Mouse (Mus musculus): ENCODE measurements at regions not wholly inside any gene's neighbourhood (a gene's known extent, or its start where the extent isn't known, plus 50 kb on each side); places are given as distances from the start of the nearest gene placed in this dataset.
A peak's percentile ranks its signal among the peaks of the same experiment; 100 is the strongest.

DNA sequence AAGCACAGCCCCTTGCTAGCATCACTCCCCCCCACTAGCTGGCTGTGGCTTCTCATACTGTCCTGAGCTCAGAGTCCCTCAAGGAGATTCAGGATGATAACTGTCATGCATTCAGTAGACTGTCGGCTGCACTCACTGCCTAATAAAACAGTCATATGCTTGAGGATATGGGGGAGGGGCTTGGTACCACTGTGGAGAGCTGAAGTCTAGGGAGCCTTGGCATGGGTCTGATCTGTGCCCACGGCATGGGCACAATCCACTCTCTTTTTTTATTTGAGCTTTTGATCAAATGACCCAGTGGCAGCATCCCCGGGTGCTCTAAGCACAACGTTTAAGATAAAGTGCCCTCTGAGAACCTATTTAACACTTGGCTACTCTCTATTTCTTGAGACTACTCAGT is 102.1 kb upstream of the Nckap5 start:
- ATAC-seq (no peak), DNase-seq (ENCODE audit: low spot score) (no peak)
- Histone ChIP-seq H3K4me1 (ENCODE audit: insufficient read depth, low read length) (0 out of 2 replicates have a peak, but pooled peaks cover 8% of the 10 kb centered on the region), H3K27me3 (ENCODE audit: insufficient read depth, low read length) (no peaks in the 10 kb centered on the region), H3K9ac (replicated peaks; ENCODE audit: low read length) (no peak overlapping the region), H3K9me3 (ENCODE audit: low read length) (no peaks in the 10 kb centered on the region), H3K4me2 (ENCODE audit: low read depth, low read length) (no peak overlapping the region), H3K27ac (no peak overlapping the region), H3K36me3 (ENCODE audit: insufficient read depth, low read length) (no peaks in the 10 kb centered on the region), H3K4me3 (ENCODE audit: low read length) (no peak overlapping the region)
- no peak for TF ChIP-seq CTCF (IDR thresholded peaks at IDR 0.05; ENCODE audit: low read depth)
- WGBS, result 28% methylated on average over 4 of the region's 4 CpGs

DNA sequence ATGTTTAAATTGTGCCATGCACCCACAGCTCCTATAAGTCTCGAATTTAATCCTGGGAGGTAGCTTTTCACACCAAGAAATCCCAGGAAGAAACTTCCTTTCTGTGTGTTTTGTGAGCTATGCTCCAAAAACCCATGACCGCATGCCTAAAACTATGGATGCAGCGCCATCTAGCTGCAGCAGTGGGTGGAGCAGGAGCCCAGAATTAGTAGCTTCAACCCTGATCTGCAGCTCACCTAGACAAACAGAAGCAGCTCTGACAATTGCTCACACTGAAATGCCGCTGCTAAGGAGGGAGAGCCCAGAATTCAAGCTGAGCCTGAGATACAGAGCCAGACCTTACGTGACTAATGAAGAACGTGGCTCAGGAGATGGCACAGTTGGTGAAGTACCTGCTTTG is 101.2 kb upstream of the Nckap5 start:
- WGBS, result 3% methylated on average over 6 of the region's 6 CpGs

DNA sequence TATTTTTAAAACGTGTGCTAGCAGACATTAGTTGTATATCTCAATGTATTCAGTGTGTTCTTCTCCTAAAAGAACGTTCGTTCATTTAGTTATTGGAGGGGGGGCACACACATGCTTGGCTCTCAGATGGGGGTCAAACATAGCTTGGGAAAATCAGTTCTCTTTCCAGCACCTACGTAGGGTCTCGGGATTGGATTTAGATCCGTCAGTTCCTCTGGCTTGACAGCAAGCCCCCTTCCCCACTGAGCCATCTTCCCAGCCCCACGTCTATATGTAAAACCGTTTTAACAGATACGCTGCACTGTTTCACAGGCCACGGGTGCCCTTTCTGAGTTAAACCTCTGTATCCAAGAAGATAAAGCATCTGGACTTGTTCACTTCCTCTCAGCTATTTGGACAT is 100.5 kb upstream of the Nckap5 start:
- ATAC-seq (no peak), DNase-seq (ENCODE audit: low spot score) (no peak)
- Histone ChIP-seq H3K36me3 (ENCODE audit: insufficient read depth, low read length) (no peaks in the 10 kb centered on the region), H3K4me3 (ENCODE audit: low read length) (no peak overlapping the region), H3K4me1 (ENCODE audit: insufficient read depth, low read length) (0 out of 2 replicates have a peak, but pooled peaks cover 8% of the 10 kb centered on the region), H3K4me2 (ENCODE audit: low read depth, low read length) (no peak overlapping the region), H3K27me3 (ENCODE audit: insufficient read depth, low read length) (0 out of 2 replicates have a peak, but pooled peaks cover 4% of the 10 kb centered on the region), H3K9me3 (ENCODE audit: low read length) (no peaks in the 10 kb centered on the region), H3K9ac (replicated peaks; ENCODE audit: low read length) (no peak overlapping the region), H3K27ac (no peak overlapping the region)
- 57% methylated on average over 10 of the region's 10 CpGs for WGBS
- no peak for TF ChIP-seq CTCF (IDR thresholded peaks at IDR 0.05; ENCODE audit: low read depth)

More for the DNA sequence above, 101.2 kb upstream of the Nckap5 start:
- no peak overlapping the region for H3K27ac ChIP-seq
- H3K4me2 ChIP-seq (ENCODE audit: low read depth, low read length), result no peak overlapping the region
- no peaks in the 10 kb centered on the region for H3K9me3 ChIP-seq (ENCODE audit: low read length)
- no peak overlapping the region for H3K4me3 ChIP-seq (ENCODE audit: low read length)
- DNase-seq (ENCODE audit: low spot score), result peak; percentile 93
- 0 out of 2 replicates have a peak, but pooled peaks cover 8% of the 10 kb centered on the region for H3K4me1 ChIP-seq (ENCODE audit: insufficient read depth, low read length)
- peak; percentile 97 for TF ChIP-seq CTCF (IDR thresholded peaks at IDR 0.05; ENCODE audit: low read depth)
- peak; percentile 69 for ATAC-seq
- no peaks in the 10 kb centered on the region for H3K36me3 ChIP-seq (ENCODE audit: insufficient read depth, low read length)
- H3K9ac ChIP-seq (replicated peaks; ENCODE audit: low read length), result no peak overlapping the region
- H3K27me3 ChIP-seq (ENCODE audit: insufficient read depth, low read length), result 0 out of 2 replicates have a peak, but pooled peaks cover 4% of the 10 kb centered on the region

DNA sequence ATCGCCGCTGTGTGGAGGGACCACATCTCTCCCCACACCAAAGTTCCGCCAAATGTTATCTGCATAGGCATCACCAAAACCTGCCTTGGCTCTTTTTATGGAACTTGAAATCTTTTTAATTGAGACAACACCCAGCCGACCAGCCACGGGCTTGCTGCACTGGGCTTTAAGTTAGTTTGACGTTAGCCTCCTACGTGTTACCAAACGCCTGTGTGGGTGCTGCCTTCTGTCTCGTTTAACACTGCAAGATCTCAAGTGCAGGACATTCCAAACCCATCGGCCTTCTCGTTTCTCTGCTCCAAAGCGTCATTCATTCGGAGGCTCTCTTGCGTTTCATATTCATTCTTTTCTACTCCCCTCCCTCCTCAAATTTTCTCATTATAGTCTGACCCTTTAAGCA is 100.0 kb upstream of the Nckap5 start:
- H3K4me3 ChIP-seq (ENCODE audit: low read length), result no peak overlapping the region
- no peak for DNase-seq (ENCODE audit: low spot score)
- no peak for ATAC-seq
- H3K9me3 ChIP-seq (ENCODE audit: low read length), result no peaks in the 10 kb centered on the region
- H3K9ac ChIP-seq (replicated peaks; ENCODE audit: low read length), result no peak overlapping the region
- no peak overlapping the region for H3K27ac ChIP-seq
- TF ChIP-seq CTCF (IDR thresholded peaks at IDR 0.05; ENCODE audit: low read depth), result no peak
- WGBS, result 79% methylated on average over 14 of the region's 14 CpGs
- 0 out of 2 replicates have a peak, but pooled peaks cover 4% of the 10 kb centered on the region for H3K27me3 ChIP-seq (ENCODE audit: insufficient read depth, low read length)
- no peak overlapping the region for H3K4me2 ChIP-seq (ENCODE audit: low read depth, low read length)
- H3K4me1 ChIP-seq (ENCODE audit: insufficient read depth, low read length), result 0 out of 2 replicates have a peak, but pooled peaks cover 8% of the 10 kb centered on the region
- no peaks in the 10 kb centered on the region for H3K36me3 ChIP-seq (ENCODE audit: insufficient read depth, low read length)

DNA sequence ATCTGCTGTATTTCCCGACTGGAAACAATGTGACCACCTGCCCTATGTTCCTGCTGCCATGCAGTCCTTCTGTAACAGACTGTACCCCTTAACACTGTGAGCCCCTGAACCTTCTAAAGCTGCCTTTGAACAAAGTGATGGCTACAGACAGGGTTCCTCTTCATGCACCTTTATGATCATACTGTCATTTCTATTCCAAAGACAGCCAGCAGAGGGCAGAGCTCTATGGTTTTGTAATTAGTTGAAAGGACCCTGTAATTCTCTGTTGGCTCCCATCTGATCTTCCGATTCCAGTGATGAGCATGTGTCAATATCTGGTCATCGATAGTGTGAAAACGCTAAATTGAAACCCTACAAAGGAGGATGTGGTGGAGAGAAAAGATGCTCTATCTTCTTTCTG is 99.1 kb upstream of the Nckap5 start:
- Histone ChIP-seq H3K4me1 (ENCODE audit: insufficient read depth, low read length) (peaks cover 13% of the 10 kb centered on the region; the same call in 1 of the 2 replicates), H3K4me3 (ENCODE audit: low read length) (no peak overlapping the region), H3K36me3 (ENCODE audit: insufficient read depth, low read length) (no peaks in the 10 kb centered on the region), H3K27me3 (ENCODE audit: insufficient read depth, low read length) (0 out of 2 replicates have a peak, but pooled peaks cover 4% of the 10 kb centered on the region), H3K27ac (no peak overlapping the region), H3K9me3 (ENCODE audit: low read length) (no peaks in the 10 kb centered on the region), H3K4me2 (ENCODE audit: low read depth, low read length) (no peak overlapping the region), H3K9ac (replicated peaks; ENCODE audit: low read length) (no peak overlapping the region)
- peak; percentile 73 for TF ChIP-seq CTCF (IDR thresholded peaks at IDR 0.05; ENCODE audit: low read depth)
- DNase-seq (ENCODE audit: low spot score), result peak; percentile 75
- no peak for ATAC-seq
- 58% methylated on average over 4 of the region's 4 CpGs for WGBS

DNA sequence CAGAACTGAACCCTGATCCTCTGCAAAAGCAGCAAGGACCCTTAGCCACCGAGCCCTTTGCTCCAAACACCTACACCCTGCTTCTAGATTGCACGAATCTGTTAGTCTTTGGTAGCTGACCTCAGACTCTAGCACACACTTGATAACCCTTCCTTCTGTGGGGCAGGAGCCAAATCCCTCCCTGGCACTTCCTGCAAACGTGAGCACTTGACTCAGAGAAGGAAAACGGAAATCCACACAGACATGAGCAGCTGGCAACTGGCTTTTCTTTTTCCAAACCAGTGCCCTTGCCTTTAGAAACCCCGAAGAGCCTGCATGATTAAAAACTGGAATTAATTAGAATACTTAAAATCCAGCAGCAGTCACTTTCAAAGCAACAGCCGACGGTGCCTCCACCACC is 97.6 kb upstream of the Nckap5 start:
- peaks cover 13% of the 10 kb centered on the region; the same call in 1 of the 2 replicates for H3K4me1 ChIP-seq (ENCODE audit: insufficient read depth, low read length)
- DNase-seq (ENCODE audit: low spot score) (peak; percentile 54), ATAC-seq (no peak)

More for the DNA sequence above, 97.6 kb upstream of the Nckap5 start:
- no peak for TF ChIP-seq CTCF (IDR thresholded peaks at IDR 0.05; ENCODE audit: low read depth)
- 0 out of 2 replicates have a peak, but pooled peaks cover 4% of the 10 kb centered on the region for H3K27me3 ChIP-seq (ENCODE audit: insufficient read depth, low read length)
- H3K27ac ChIP-seq, result no peak overlapping the region
- no peaks in the 10 kb centered on the region for H3K36me3 ChIP-seq (ENCODE audit: insufficient read depth, low read length)
- H3K4me2 ChIP-seq (ENCODE audit: low read depth, low read length), result no peak overlapping the region
- WGBS, result 25% methylated on average over 7 of the region's 7 CpGs
- H3K4me3 ChIP-seq (ENCODE audit: low read length), result no peak overlapping the region
- H3K9me3 ChIP-seq (ENCODE audit: low read length), result no peaks in the 10 kb centered on the region
- H3K9ac ChIP-seq (replicated peaks; ENCODE audit: low read length), result no peak overlapping the region
